Comparison of ENCODE assay signal across 17 mouse cellular contexts in the genomic region with DNA sequence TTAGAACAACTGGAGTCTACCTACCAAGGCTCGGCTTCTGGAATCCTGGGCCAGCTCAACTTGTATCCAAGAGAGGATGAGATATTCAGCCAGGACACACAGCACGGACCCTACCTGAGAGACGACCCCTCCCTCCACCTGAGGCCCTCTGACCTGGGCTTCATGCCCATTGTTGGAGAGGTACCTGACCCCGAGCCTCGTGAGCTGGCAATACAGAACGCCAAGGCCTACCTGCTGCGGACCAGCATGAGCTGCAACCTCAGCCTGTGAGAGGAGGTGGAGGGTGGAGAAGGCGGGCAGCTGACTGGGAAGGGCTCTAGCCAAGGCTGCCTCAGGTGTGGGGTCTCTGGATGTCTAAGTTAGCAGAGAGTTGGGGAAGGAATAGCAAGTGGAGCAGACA. TPM values are rescaled to one million over a fixed set of nuclear protein-coding genes. Genes with fewer than 3 reads are reported as not detected.
"Had no signal": no experiment of that assay in that cellular context is flagged by ENCODE, and none has a peak within 500 bp of the region (broad histone marks: within the 10 kb centered on the region; RNA-seq: fewer than 3 reads in every experiment).

No protein-coding gene starts in this region.

- H3K9ac ChIP-seq: kidney, embryonic 15.5 days; liver, embryonic 14.5 days; stomach, embryonic 15.5 days had no signal

- H3K4me3 ChIP-seq: kidney, embryonic 15.5 days; myocyte; stomach, embryonic 15.5 days had no signal

- H3K27ac ChIP-seq: kidney, embryonic 15.5 days; limb, embryonic 13.5 days; liver, embryonic 14.5 days; neural tube, embryonic 13.5 days; stomach, embryonic 15.5 days had no signal

- H3K9me3 ChIP-seq: kidney, embryonic 15.5 days; limb, embryonic 13.5 days; neural tube, embryonic 13.5 days; stomach, embryonic 15.5 days had no signal

- H3K27me3 ChIP-seq: kidney, embryonic 15.5 days; limb, embryonic 13.5 days; neural tube, embryonic 13.5 days; stomach, embryonic 15.5 days had no signal

- DNase-seq: kidney, adult 2 months; kidney, postnatal 14 days; lung, adult 18-20 months; right cerebral cortex, postnatal 14 days had no signal

RNA-seq across cellular contexts. Expression of gene Rsph6a, which starts 0.6 kb away (rescaled TPM):
- total RNA-seq: liver, adult 2 months; megakaryocyte, adult 5-6 weeks had no signal
- polyA plus RNA-seq: kidney, embryonic 15.5 days; limb, embryonic 13.5 days; liver, adult 2 months; liver, embryonic 14.5 days; neural tube, embryonic 13.5 days; stomach, embryonic 15.5 days had no signal

RNA-seq across cellular contexts. Expression of gene Foxa3, which starts 31.8 kb away (rescaled TPM):
- total RNA-seq: layer of hippocampus, adult 8-10 months; layer of hippocampus, postnatal 14 days; left cerebral cortex, adult 18-20 months; left cerebral cortex, postnatal 10 days; left cerebral cortex, postnatal 4 days; megakaryocyte, adult 5-6 weeks had no signal
